Comparison of ENCODE assay signal across 20 mouse cellular contexts in the genomic region with DNA sequence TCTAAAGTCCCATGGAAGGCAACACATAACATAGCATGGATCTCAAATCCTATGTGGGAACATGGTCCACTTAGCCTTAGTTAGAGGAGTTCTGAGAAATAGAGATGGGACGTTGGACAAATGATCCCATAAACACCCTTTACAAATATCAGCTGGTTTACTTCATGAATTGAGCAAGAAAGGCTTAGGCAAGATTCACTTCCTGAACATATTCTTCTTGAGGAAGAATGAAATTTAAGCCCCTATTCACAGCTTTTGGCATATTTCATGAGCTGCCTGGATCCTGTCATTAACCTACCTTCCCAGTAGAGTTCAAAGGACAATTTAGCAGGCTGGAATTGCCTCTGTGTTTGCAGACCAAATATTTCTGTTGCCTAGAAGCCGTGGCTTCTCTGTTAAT.
"Had no signal": no experiment of that assay in that cellular context is flagged by ENCODE, and none has a peak within 500 bp of the region (broad histone marks: within the 10 kb centered on the region; RNA-seq: fewer than 3 reads in every experiment).

No protein-coding gene starts in this region.

- H3K4me2 ChIP-seq: intestine, embryonic 15.5 days; limb, embryonic 15.5 days; liver, embryonic 13.5 days; lung, embryonic 14.5 days; midbrain, embryonic 13.5 days; neural tube, embryonic 13.5 days; stomach, embryonic 15.5 days had no signal

- H3K9ac ChIP-seq: intestine, embryonic 15.5 days; limb, embryonic 15.5 days; liver, embryonic 13.5 days; lung, embryonic 14.5 days; midbrain, embryonic 13.5 days; neural tube, embryonic 13.5 days; stomach, embryonic 15.5 days had no signal

- H3K4me1 ChIP-seq: intestine, embryonic 15.5 days; limb, embryonic 15.5 days; liver, embryonic 13.5 days; midbrain, embryonic 10.5 days; neural tube, embryonic 13.5 days; stomach, embryonic 15.5 days had no signal

- H3K36me3 ChIP-seq: intestine, embryonic 15.5 days; limb, embryonic 15.5 days; liver, embryonic 13.5 days; midbrain, embryonic 10.5 days; midbrain, embryonic 13.5 days; stomach, embryonic 15.5 days had no signal

- DNase-seq: kidney, adult 11 months; kidney, adult 8-10 months; kidney, postnatal 14 days; kidney, postnatal 4 days; liver, embryonic 13.5 days; lung, embryonic 14.5 days; lung, postnatal 10 days; retina, postnatal 1 day; right cerebral cortex, postnatal 25 days; spleen, adult 18-20 months; thymus, postnatal 25 days had no signal

- ATAC-seq: intestine, embryonic 15.5 days; midbrain, embryonic 13.5 days; midbrain, embryonic 16.5 days had no signal

- H3K9me3 ChIP-seq: intestine, embryonic 15.5 days; limb, embryonic 15.5 days; liver, embryonic 13.5 days; megakaryocyte, embryonic 14.5 days; midbrain, embryonic 10.5 days; midbrain, embryonic 13.5 days; neural tube, embryonic 13.5 days; stomach, embryonic 15.5 days had no signal

- H3K27me3 ChIP-seq: intestine, embryonic 15.5 days; limb, embryonic 15.5 days; liver, embryonic 13.5 days; megakaryocyte, embryonic 14.5 days; midbrain, embryonic 13.5 days; neural tube, embryonic 13.5 days; stomach, embryonic 15.5 days had no signal

- H3K27ac ChIP-seq: intestine, embryonic 15.5 days; limb, embryonic 15.5 days; liver, embryonic 13.5 days; midbrain, embryonic 10.5 days; midbrain, embryonic 13.5 days; neural tube, embryonic 13.5 days; stomach, embryonic 15.5 days had no signal

- H3K4me3 ChIP-seq: intestine, embryonic 15.5 days; limb, embryonic 15.5 days; liver, embryonic 13.5 days; megakaryocyte, embryonic 14.5 days; midbrain, embryonic 10.5 days; midbrain, embryonic 13.5 days; myocyte; neural tube, embryonic 13.5 days; stomach, embryonic 15.5 days had no signal
